Mouse (Mus musculus): ENCODE measurements around the gene Gjd3. TPM values are rescaled to one million over a fixed set of nuclear protein-coding genes. Genes with fewer than 3 reads are reported as not detected.
"Not testable (repeated sequence)": the region's sequence is repeated elsewhere in the genome, so short reads cannot be mapped to it uniquely, and the experiment has no call there.

Gjd3 gene
- 1 to 10 TPM; 2.2 to 3.4 TPM for total RNA-seq (2021)

DNA sequence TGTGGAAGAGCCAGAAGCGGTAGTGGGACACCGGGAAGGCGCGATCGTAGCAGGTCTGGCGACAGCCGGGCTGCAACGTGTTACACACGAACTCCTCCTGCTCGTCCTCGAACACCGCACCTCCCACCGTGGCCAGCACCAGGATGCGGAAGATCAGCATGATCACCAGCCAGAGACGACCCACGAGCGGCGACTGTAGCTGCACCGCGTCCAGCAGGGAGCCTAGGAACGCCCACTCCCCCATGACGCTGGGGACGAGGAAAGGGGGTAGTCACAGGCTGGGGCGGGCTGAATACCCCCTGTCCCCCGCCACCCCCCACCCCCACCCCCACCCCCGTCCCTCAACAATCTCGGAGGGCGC lies at the start of gene Gjd3:
TSS of gene Gjd3 (minus strand) at position 244 of the 361 bp plus-strand sequence.
- DNase-seq, result no peak
- intact Hi-C loops (cut with DNase I), result loop anchor here (10.0 kb wide), 1 partner anchor 52 kb away; no protein-coding TSS in a partner anchor

DNA sequence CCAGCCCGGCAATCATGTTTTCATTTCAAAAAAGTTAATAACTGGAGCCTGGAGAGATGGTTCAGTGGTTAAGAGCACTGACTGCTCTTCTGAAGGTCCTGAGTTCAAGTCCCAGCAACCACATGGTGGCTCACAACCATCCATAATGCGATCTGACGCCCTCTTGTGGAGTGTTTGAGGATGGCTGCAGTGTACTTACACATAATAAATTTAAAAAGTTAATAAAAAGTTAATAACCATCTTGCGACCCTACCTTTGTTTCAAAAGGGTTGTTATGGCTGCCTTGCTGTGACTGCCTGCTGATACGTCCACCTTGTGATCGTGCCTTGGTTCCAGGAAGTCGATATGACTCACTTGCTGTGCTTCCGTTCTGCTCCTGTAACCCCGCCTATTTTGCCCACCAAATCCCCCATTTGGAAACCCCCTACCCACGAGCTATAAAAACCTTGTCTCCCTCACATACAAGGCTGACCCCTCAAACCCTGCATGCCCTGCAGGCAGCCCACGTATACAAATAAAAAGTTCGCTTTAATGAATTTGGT lies 44.2 kb upstream of the Gjd3 start:
- intact Hi-C loops (cut with DNase I), result no loop called here
- DNase-seq, result no peak

DNA sequence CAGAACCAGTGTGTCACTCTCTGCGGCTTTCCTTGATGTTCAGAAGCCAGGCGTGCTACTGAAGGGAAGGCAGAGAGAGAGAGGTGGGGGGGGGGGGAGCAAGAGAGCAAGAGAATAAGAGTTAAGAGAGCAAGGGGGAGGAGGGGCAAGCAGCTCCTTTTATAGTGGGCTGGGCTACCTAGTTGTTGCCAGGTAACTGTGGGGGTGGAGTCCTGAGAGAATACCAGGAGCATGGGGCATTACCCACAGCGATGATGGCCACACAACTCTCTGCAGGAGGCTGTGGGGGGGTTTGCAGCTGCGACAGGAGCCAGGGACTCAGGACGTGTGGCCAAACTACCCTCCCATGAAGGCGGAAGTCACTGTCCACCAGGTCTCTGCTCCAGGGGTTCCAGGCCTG lies 43.1 kb upstream of the Gjd3 start:
- no peak for DNase-seq
- intact Hi-C loops (cut with DNase I), result no loop called here

DNA sequence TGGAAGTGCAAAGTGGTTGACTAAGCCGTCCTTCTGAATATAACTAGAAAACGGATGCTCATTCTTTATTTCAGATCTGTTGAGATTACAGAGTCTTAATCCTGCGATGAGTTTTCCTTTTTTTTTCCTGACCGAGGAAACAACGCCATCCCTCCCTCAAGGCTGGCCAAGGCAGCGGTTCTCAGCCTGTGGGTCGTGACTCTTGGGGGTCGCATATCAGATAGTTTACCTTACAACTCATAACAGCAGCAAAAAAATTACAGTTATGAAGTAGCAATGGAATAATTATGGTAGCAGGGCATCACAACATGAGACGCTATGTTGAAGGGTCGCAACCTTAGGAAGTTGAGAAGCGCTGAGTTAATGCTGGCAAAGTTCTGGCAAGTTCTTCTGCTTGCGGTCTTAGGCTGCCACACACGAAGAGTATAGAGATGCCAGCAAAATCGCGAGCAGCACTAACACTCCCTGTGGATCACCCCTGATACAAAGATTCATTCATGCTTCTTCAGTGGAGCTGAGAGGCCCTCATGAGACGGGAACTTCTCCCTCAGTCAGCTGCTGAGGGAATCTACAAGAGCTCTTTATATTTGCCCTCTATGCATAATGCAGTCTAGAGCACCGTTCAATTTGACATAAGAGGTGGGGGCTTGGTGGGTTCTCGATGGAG lies 41.8 kb upstream of the Gjd3 start:
- intact Hi-C loops (cut with DNase I), result no loop called here
- no peak for DNase-seq

DNA sequence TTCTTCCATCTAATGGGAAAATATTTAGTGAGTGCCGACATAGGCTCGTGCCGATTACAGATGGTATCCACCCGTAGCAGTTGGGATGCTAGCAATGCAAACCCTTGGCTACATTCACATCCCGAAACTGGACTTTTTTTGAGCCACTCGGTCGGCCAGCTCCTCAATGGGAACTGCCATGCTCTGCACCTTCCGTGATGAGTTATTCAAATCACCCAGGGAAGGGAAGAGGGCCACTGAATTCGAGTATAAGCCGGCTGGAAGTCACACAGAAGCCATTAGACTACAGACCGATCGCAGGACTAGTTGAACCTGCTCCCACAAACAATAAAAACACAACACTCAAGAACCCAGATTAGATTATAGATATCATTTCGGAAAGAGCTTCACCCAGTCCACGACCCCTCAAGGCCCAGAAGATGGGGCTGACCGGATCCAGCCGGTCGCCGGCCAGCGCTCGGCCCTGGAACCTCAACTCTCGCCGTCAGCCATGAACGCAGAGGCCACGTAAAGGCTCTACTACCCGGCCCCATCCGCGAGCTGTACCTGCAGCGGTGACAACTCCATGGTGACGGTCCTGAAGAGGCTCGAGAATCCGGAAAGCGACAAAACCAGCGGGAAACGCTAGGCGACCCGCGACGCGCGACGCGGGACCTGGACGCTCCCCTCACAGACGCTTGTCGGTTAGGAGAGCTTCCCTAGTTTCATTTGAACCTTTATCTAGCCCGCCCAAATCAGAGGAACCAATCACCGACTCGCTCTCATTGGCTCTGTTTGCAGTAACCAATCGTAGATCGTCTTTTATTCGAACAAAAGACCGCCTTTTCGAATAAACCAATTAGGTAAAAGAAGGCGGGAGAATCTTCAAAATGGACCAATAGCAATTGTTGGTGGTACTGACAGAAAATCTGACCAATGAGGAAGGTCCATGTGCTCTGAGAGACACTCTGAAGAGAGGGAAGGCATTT lies 41.0 kb upstream of the Gjd3 start, which contains the start of gene Top2a:
TSS of gene Top2a (minus strand) at position 690 of the 968 bp plus-strand sequence.
- peak; percentile 79 for DNase-seq
- intact Hi-C loops (cut with DNase I), result no loop called here

DNA sequence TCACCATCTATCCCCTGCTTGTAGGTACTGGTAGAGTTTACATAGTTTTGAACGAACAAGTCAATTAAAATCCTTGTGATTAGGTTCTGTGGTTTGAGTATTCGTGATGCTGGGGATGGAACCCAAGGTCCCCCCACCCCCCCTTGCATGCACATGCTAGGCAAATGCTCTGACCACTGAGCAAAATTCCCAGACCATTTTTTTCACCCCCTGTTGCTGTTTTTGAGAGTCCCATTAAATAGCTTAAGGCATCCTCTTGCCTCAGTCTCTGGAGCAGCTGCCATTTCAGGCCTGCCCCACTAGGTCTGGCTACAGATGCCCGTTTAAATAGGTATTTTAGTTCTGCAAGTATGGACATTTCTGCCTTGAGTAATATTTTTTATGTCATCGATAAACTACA lies 40.3 kb upstream of the Gjd3 start:
- intact Hi-C loops (cut with DNase I), result no loop called here
- no peak for DNase-seq

DNA sequence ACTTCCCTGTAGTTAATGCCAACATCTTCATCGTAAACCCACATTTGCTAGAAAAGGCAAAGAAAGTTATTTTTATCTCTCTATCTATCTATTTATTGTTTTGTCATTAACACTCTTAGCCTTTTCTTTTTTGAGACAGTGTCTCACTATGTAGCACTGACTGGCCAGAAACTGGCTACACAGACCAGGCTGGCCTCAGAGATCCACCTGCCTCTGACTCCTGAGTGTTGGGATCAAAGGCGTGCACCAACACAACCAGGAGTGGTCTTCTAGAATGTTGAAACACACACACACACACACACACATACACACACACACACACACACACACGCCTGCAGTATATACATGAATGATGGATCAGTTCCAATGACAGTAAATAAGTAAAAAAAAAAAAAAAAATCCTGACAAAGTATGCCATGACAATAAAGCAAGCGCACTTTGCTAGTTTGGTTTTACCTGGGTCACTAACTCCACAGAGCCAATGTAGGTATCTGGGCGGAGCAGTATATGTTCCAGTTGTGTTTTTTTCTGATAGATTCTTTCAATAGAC lies 39.6 kb upstream of the Gjd3 start:
- intact Hi-C loops (cut with DNase I), result no loop called here
- DNase-seq, result no peak

DNA sequence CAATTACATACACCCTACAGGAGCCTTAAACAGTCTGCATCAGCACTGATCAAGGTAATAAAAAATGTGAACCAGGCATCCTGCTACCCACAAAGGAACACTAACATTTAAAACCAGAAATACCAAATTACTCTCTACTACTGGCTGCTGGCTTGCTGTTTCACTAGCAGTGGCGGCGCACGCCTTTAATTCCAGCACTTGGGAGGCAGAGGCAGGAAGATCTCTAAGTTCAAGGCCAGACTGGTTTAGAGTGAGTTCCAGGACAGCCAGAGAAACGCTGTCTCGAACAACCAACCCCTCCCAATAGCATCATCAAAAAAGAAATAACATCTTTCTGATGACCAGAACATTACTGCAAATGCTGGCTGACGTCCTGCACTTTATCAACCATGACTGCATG lies 37.0 kb upstream of the Gjd3 start:
- intact Hi-C loops (cut with DNase I), result no loop called here
- DNase-seq, result no peak

DNA sequence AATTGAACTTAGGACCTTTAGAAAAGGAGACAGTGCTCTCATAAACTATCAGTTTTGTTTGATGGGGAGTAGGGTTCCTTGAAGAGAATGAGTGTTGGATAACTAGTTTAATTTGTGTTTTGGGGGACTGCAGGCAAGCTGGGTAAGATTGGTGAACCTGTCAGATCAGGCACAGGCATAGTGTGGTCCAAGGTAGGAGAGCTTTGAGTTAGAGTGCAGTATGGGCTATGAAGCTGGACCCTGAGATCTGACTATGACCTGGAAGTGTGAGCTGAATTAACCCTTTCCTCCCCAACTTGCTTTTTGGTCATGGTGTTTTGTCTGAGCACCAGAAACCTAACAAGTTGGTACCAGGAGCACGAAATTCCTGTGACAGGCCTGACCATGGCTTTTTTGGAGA lies 31.0 kb upstream of the Gjd3 start:
- DNase-seq, result no peak
- intact Hi-C loops (cut with DNase I), result no loop called here

DNA sequence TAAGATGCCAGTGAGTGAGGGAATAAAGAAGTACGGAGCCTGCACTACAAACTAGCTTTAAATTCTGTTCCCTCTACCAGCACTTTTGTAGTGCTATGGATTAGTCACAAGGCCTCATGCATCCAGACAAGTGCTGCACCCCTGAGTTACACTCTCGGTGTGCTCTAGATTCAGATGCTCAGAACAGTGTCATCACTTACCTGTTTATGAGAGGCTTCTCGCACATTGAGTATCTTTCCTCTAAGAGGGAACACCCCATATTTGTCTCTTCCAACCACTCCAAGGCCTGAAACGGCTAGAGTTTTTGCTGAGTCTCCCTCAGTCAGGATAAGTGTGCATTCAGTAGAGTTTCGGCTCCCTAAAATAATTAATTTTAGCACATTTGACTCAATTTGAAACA lies 27.9 kb upstream of the Gjd3 start:
- no peak for DNase-seq
- intact Hi-C loops (cut with DNase I), result no loop called here

DNA sequence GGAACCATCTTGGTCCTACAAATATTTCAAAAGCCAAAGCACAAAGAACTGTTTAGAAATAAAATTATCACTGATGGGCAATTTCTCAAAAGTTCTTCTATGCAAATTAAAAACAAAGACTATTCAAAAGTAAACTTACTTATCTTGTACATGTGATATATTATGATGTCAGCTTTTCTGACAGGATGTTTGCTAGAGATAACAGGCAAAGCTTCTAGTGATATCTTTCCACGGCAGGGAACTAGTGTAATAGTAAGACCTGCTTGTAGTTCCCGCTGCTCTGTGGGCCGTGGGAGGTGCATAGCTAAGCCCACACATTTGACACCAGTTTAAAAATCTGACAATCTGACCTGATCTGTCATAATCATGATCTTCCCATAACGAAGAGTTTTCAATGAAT lies 27.3 kb upstream of the Gjd3 start:
- intact Hi-C loops (cut with DNase I), result no loop called here
- no peak for DNase-seq

DNA sequence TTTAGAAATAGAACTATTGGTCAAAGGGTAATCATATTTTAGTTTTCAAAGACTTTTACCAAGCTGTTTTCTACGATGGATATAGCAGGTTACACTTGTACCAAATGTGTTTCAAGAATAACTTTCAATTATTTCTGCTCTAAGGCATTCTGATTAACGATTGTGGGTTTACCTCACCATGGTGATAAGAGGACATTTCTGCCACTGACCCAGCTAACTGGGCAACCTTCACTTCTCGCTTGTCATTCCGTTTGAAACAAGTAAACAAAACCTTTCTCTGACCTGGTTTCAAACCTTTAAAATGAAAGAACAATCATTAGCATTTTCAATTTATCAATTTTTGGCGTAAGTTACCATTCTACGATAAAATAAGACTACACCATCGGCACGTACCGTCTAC lies 24.0 kb upstream of the Gjd3 start:
- no peak for DNase-seq
- intact Hi-C loops (cut with DNase I), result no loop called here

DNA sequence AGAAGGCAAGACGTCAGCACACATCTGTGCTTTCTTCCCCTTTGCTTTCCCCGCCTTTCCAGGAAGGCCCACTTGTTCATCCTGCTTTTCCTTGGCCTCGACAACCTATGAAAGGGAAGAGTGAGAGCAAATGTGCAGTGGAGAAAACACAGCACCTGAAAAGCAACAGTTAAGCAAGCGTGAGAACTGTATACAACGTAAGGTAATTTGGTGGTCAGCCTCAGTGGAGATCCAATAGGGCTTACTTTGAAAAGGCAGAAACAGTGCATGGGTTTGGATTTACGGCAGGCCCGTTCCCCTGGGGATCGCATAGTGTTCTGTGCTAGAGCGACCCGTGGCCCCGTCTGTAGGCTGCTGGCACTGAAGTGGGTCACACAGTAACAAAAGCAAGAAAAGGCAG lies 16.4 kb upstream of the Gjd3 start:
- intact Hi-C loops (cut with DNase I), result no loop called here
- DNase-seq, result no peak

DNA sequence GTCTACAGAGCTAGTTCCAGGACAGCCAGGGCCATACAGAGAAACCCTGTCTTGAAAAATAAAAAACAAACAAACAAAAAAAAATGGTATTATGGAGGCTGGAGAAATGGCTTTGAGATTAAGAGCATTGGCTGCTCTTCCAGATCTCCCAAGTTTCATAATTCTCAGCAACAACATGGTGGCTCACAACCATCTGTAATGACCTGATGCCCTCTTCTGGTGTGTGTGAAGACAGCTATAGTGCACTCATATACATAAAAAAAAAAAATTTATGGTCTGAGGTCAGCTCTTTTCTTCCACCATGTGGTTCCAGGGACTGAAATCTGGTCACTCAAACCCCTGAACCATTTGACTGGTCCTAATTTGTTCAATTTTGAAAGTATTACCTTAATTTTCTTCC lies 16.0 kb upstream of the Gjd3 start:
- DNase-seq, result no peak
- intact Hi-C loops (cut with DNase I), result no loop called here

DNA sequence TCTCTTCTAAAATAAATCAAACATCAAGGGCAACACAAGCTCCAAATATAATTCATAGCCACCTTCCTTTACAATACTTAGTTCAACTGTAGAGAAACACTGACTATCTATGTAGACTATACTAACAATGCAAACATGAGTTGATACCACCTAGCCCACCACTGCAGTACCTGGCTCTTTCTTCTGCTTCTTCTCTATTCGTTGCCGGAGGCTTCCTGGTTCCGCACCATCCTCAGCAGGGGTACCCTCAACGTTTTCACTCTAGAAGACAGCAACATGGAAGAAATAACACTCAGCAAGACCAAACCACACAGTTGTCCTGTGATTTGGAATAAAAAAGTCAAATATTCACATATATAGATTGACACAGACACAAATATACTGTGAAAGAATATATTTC lies 14.8 kb upstream of the Gjd3 start:
- DNase-seq, result no peak
- intact Hi-C loops (cut with DNase I), result no loop called here

DNA sequence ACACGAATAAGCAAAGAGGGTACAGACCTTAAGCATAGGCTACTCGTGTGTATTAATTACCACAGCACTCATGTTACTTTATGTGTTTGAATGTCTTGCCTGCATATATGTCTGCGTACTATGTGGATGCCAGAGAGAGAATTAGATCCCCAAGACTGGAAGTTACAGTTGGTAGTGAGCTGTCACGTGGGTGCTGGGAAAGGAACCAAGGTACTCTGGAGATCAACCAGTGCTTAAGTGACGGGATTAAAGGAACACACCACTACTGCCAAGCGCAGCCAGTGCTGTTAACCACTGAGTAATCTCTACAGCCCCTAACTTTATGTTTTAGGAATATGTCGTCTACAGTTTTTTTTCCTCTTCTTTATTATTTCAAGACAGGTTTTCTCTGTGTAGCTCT lies 13.2 kb upstream of the Gjd3 start:
- intact Hi-C loops (cut with DNase I), result no loop called here
- DNase-seq, result no peak

DNA sequence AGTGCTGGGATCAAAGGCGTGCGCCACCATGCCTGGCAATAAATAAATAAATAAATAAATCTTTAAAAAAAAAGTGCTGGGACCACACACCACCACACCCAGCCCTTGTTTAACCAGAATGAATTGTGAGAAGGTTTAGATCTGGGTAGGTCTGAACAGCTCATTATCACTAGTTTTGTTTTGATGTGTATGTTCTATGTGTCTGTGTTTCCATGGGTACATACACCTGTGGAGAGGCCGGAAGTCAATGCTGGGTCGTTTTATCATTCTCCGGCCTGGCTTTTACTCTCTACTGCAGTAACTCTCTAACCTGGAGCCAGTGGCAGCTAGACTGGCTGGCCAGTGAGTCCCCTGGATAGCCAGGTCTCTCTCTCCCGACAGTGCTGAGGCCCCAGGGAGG lies 8.1 kb upstream of the Gjd3 start:
- intact Hi-C loops (cut with DNase I), result no loop called here
- DNase-seq, result no peak

DNA sequence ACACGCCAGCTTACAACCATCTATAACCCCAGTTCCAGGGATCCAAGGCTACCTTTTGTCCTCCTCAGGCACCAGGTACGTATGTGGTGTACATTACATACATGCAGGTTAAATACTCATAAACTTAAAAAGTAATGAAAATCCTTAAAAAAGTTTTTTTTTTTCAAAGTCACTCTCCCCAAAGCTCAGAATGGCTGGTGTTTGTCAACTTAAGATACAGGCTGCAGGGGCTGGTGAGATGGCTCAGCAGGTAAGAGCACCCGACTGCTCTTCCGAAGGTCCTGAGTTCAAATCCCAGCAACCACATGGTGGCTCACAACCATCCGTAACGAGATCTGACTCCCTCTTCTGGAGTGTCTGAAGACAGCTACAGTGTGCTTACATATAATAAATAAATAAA lies 5.4 kb upstream of the Gjd3 start:
- intact Hi-C loops (cut with DNase I), result loop anchor here (10.0 kb wide), 1 partner anchor 47 kb away; no protein-coding TSS in a partner anchor
- not testable (repeated sequence) for DNase-seq

DNA sequence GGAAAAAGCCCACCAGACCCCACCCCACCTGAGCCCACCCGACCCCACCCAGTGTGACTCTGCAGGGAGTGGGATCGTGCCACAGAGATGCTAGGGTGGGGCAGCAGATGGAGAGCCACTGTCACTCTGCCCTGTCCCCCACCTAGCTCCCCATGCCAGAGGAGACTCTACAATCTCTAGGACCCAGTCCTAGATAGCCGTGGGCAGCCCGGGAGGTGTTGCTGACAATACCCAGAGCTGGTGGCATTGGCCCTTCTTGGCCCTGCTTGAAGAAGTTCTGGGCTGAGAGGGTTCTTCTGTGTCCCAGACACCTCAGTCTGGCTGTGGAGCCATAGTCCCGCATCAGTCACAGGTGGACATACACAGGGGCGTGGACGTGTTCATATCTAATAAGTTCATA lies 2.7 kb upstream of the Gjd3 start:
- intact Hi-C loops (cut with DNase I), result loop anchor here (10.0 kb wide), 1 partner anchor 49 kb away; no protein-coding TSS in a partner anchor
- no peak for DNase-seq

DNA sequence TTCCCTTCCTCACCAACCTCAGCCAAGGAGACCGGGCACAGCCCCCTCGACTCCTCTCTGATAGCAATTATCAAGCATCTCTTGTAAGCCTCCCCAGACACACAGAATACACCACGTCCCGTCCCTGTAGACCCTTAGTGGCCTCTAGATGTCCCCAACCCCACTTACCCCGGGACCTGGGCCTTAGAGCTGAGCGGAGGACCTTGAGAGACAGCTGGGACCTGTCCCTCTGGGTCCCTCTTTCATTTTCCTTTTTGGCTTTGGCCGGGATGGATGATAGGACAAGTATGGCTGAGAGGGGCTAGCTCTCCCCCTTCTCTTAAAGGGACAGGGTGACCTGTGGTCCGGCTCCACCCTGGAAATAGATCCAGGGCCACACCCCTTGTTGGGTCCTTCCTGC lies 735 bp upstream of the Gjd3 start:
- intact Hi-C loops (cut with DNase I), result loop anchor here (10.0 kb wide), 1 partner anchor 51 kb away; no protein-coding TSS in a partner anchor
- no peak for DNase-seq
